Mouse (Mus musculus) cerebellum, adult 2 months (tissue): ENCODE data around the gene Nudt22. TPM values are rescaled to one million over a fixed set of nuclear protein-coding genes. Genes with fewer than 3 reads are reported as not detected.
A peak's percentile ranks its signal among the peaks of the same experiment; 100 is the strongest.

Source experiments
- DNase-seq, 2 experiments: peaks; one replicate each; pipeline ENCODE4 v3.0.0; 2021
- H3K27ac ChIP-seq: fragments of 200-500 bp; 2 replicates; pipeline ENCODE4 v1.5.1; 2012; ENCODE audit warnings: low read length, control low read depth, inconsistent platforms; ENCODE audit not compliant: insufficient read depth
- H3K27me3 ChIP-seq: fragments of 200-500 bp; 2 replicates; pipeline ENCODE4 v1.6.1; 2012; ENCODE audit warnings: inconsistent platforms, mild to moderate bottlenecking, low read length, moderate library complexity; ENCODE audit not compliant: control insufficient read depth, insufficient read depth
- H3K4me1 ChIP-seq: fragments of 200-500 bp; 2 replicates; pipeline ENCODE4 v1.6.1; 2011; ENCODE audit warnings: low read length; ENCODE audit not compliant: control insufficient read depth, insufficient read depth
- H3K4me3 ChIP-seq: fragments of 200-500 bp; replicated peaks from 2 replicates; pipeline ENCODE3; 2011; ENCODE audit warnings: mild to moderate bottlenecking, low read depth, low read length, control low read depth; ENCODE audit not compliant: insufficient read depth
- CTCF ChIP-seq: fragments of 200-500 bp; IDR thresholded peaks from 2 replicates; pipeline ENCODE4 v1.5.1; 2011; ENCODE audit warnings: low read depth, mild to moderate bottlenecking, control low read depth, low read length, moderate library complexity, borderline replicate concordance; ENCODE audit not compliant: insufficient read depth
- POLR2A ChIP-seq: fragments of 200-500 bp; IDR thresholded peaks from 2 replicates; pipeline ENCODE4 v1.6.1; 2011; ENCODE audit warnings: low read length, control low read depth, borderline replicate concordance; ENCODE audit not compliant: insufficient read depth
- WGBS: fragments of 180-500 bp; shearing (Covaris S2); methylation state at CpG from one replicate; pipeline ENCODE4 v1.1.7; 2018; 5-methylcytosine and 5-hydroxymethylcytosine counted together
- polyA plus RNA-seq: library from polyadenylated mRNA; depleted of rRNA; stranded (reverse); fragments of >200 nt; gene quantifications from 2 replicates; pipeline ENCODE4 v1.2.3, GENCODE M21; 2012

The Nudt22 gene
- polyA plus RNA-seq, 1 experiment: 43.5 TPM

GRCm38 (mm10) chr19:7029531-7029930 is 33.6 kb upstream of the Nudt22 start:
- 87% methylated on average over 5 of the region's 5 CpGs for WGBS
- Histone ChIP-seq H3K4me1 (no peaks in the 10 kb centered on the region), H3K27me3 (no peaks in the 10 kb centered on the region), H3K4me3 (no peak overlapping the region), H3K27ac (no peak overlapping the region)
- TF ChIP-seq POLR2A (no peak), CTCF (no peak)
- no peak for DNase-seq

GRCm38 (mm10) chr19:7020224-7020641 is 24.3 kb upstream of the Nudt22 start:
- TF ChIP-seq POLR2A: no peak
- TF ChIP-seq CTCF: peak; percentile 90
- Histone ChIP-seq H3K27ac (no peak overlapping the region), H3K4me1 (no peaks in the 10 kb centered on the region), H3K27me3 (no peaks in the 10 kb centered on the region), H3K4me3 (no peak overlapping the region)
- peak; percentile 62 to 66 for DNase-seq
- WGBS: 39% methylated on average over 3 of the region's 3 CpGs

- Histone ChIP-seq H3K4me1 (no peaks in the 10 kb centered on the region), H3K4me3 (no peak within 1 kb of the TSS), H3K27me3 (no peaks in the 10 kb centered on the region), H3K27ac (no peak within 1 kb of the TSS)
- WGBS: 86% methylated on average over 5 of the region's 5 CpGs
- no peak for TF ChIP-seq POLR2A
- TF ChIP-seq CTCF: no peak
- no peak for DNase-seq
These were observed 23.3 kb upstream of the Nudt22 start, which contains the start of gene Fermt3 for GRCm38 (mm10) chr19:7019191-7019590. Gene Fermt3, minus strand, starts transcription at chr19:7019469.

GRCm38 (mm10) chr19:7018546-7018945 is 22.6 kb upstream of the Nudt22 start:
- H3K27ac ChIP-seq: no peak overlapping the region
- no peaks in the 10 kb centered on the region for H3K27me3 ChIP-seq
- H3K4me1 ChIP-seq: no peaks in the 10 kb centered on the region
- H3K4me3 ChIP-seq: no peak overlapping the region
- no peak for DNase-seq
- TF ChIP-seq CTCF: no peak
- no peak for TF ChIP-seq POLR2A
- 92% methylated on average over 11 of the region's 11 CpGs for WGBS

GRCm38 (mm10) chr19:7017541-7018457 is 21.9 kb upstream of the Nudt22 start:
- DNase-seq: no peak
- H3K4me1 ChIP-seq: no peaks in the 10 kb centered on the region
- TF ChIP-seq POLR2A (no peak), CTCF (no peak)

GRCm38 (mm10) chr19:7014481-7015135 is 18.7 kb upstream of the Nudt22 start:
- DNase-seq: no peak
- TF ChIP-seq CTCF: no peak
- TF ChIP-seq POLR2A: no peak
- Histone ChIP-seq H3K27ac (no peak overlapping the region), H3K27me3 (no peaks in the 10 kb centered on the region), H3K4me1 (no peaks in the 10 kb centered on the region), H3K4me3 (no peak overlapping the region)
- 63% methylated on average over 20 of the region's 20 CpGs for WGBS

More at GRCm38 (mm10) chr19:7017541-7018457, 21.9 kb upstream of the Nudt22 start:
- Histone ChIP-seq H3K27me3 (no peaks in the 10 kb centered on the region), H3K4me3 (no peak overlapping the region), H3K27ac (no peak overlapping the region)
- WGBS: 82% methylated on average over 12 of the region's 12 CpGs

- no peak for TF ChIP-seq POLR2A
- TF ChIP-seq CTCF: no peak
- no peak for DNase-seq
- Histone ChIP-seq H3K27me3 (no peaks in the 10 kb centered on the region), H3K27ac (no peak overlapping the region), H3K4me3 (no peak overlapping the region), H3K4me1 (no peaks in the 10 kb centered on the region)
- 75% methylated on average over 9 of the region's 9 CpGs for WGBS
These were observed 18.1 kb upstream of the Nudt22 start for GRCm38 (mm10) chr19:7013984-7014383.
